Mouse (Mus musculus) embryo, embryonic 11.5 days (tissue): ENCODE measurements around the gene C530008M17Rik.

Source experiments
- DNase-seq: peaks from one replicate; pipeline ENCODE4 v3.0.0-alpha.2; 2012; ENCODE audit warnings: low read depth, low spot score

C530008M17Rik gene

GRCm38 (mm10) chr5:76772831-76773230 lies 116.5 kb downstream of the C530008M17Rik start:
- no peak for DNase-seq

GRCm38 (mm10) chr5:76773492-76774158 lies 117.3 kb downstream of the C530008M17Rik start:
- DNase-seq: no peak

- DNase-seq: no peak
Observed at GRCm38 (mm10) chr5:76779094-76779615, 122.8 kb downstream of the C530008M17Rik start.

- DNase-seq: no peak
Observed at GRCm38 (mm10) chr5:76781943-76782342, 125.6 kb downstream of the C530008M17Rik start.

GRCm38 (mm10) chr5:76782414-76783103 lies 126.2 kb downstream of the C530008M17Rik start:
- no peak for DNase-seq

GRCm38 (mm10) chr5:76783104-76783441 lies 126.8 kb downstream of the C530008M17Rik start:
- DNase-seq: no peak

- no peak for DNase-seq
Observed at GRCm38 (mm10) chr5:76784151-76784723, 127.9 kb downstream of the C530008M17Rik start.

- no peak for DNase-seq
Observed at GRCm38 (mm10) chr5:76785013-76785412, 128.7 kb downstream of the C530008M17Rik start.

GRCm38 (mm10) chr5:76789881-76790280 lies 133.6 kb downstream of the C530008M17Rik start:
- DNase-seq: no peak

- no peak for DNase-seq
Observed at GRCm38 (mm10) chr5:76791280-76791679, 135.0 kb downstream of the C530008M17Rik start.

GRCm38 (mm10) chr5:76792720-76793119 lies 136.4 kb downstream of the C530008M17Rik start:
- DNase-seq: no peak

GRCm38 (mm10) chr5:76798043-76798442 lies 141.7 kb downstream of the C530008M17Rik start:
- no peak for DNase-seq

- no peak for DNase-seq
Observed at GRCm38 (mm10) chr5:76799471-76799870, 143.2 kb downstream of the C530008M17Rik start.

- no peak for DNase-seq
Observed at GRCm38 (mm10) chr5:76809031-76809430, 152.7 kb downstream of the C530008M17Rik start.

- DNase-seq: no peak
Observed at GRCm38 (mm10) chr5:76815035-76815434, 158.7 kb downstream of the C530008M17Rik start.

- DNase-seq: no peak
Observed at GRCm38 (mm10) chr5:76815786-76816455, 159.6 kb downstream of the C530008M17Rik start.

GRCm38 (mm10) chr5:76816748-76817147 lies 160.4 kb downstream of the C530008M17Rik start:
- DNase-seq: no peak

- no peak for DNase-seq
Observed at GRCm38 (mm10) chr5:76817678-76818077, 161.4 kb downstream of the C530008M17Rik start.

GRCm38 (mm10) chr5:76818807-76819206 lies 162.5 kb downstream of the C530008M17Rik start:
- no peak for DNase-seq

GRCm38 (mm10) chr5:76822097-76822496 lies 165.8 kb downstream of the C530008M17Rik start:
- no peak for DNase-seq

GRCm38 (mm10) chr5:76828527-76829240 lies 172.4 kb downstream of the C530008M17Rik start:
- DNase-seq: no peak
